Mouse (Mus musculus): ENCODE data around the gene Prr7. TPM values are rescaled to one million over a fixed set of nuclear protein-coding genes. Genes with fewer than 3 reads are reported as not detected.

Gene Prr7
- total and polyA plus RNA-seq, 2 experiments from 2014 or later = 0.08 to 3.6 TPM

DNA sequence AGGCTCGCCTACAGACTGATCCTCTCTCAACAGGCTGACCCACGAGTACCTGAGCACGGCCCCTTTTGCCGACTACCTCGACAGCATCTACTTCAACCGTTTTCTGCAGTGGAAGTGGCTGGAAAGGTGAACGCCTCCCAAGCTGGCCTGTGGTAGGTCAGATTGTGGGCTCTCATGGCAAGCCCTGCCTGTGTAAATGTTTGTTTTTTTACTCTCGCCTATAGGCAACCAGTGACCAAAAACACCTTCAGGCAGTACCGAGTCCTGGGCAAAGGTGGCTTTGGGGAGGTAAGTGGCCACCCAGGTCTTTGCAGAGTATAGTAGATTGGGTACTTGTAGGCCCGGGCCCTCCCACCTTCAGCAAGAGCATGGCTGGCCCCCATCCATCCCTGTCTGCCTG, 12.8 kb upstream of the Prr7 start:
- TF ChIP-seq EP300 (IDR thresholded peaks at IDR 0.05; ENCODE audit: low read depth) (no peak), CTCF (IDR thresholded peaks at IDR 0.05; ENCODE audit: low read depth) (no peak)
- H3K4me1 ChIP-seq (ENCODE audit: control insufficient read depth, insufficient read depth) = peaks cover 42% of the 10 kb centered on the region
- no peaks in the 10 kb centered on the region for H3K27me3 ChIP-seq (ENCODE audit: control insufficient read depth, insufficient read depth, low read length)
- 89% methylated on average over 10 of the region's 10 CpGs for WGBS
- H3K36me3 ChIP-seq (replicated peaks; ENCODE audit: control insufficient read depth, insufficient read depth, low read length) = peaks cover 62% of the 10 kb centered on the region
- no peak overlapping the region for H3K9ac ChIP-seq (replicated peaks; ENCODE audit: low read depth, low read length)
- peak overlapping the region; percentile 79; the same call in 1 of the 2 replicates for H3K27ac ChIP-seq (ENCODE audit: low read depth)
- ATAC-seq (ENCODE audit: insufficient read depth, low read depth) (no peak), DNase-seq (ENCODE audit: low spot score) (no peak)
- H3K4me2 ChIP-seq (ENCODE audit: low read depth, low read length) = no peak overlapping the region
- H3K4me3 ChIP-seq (ENCODE audit: low read depth, low read length) = no peak overlapping the region
- no peaks in the 10 kb centered on the region for H3K9me3 ChIP-seq (replicated peaks; ENCODE audit: control insufficient read depth, low read length)

DNA sequence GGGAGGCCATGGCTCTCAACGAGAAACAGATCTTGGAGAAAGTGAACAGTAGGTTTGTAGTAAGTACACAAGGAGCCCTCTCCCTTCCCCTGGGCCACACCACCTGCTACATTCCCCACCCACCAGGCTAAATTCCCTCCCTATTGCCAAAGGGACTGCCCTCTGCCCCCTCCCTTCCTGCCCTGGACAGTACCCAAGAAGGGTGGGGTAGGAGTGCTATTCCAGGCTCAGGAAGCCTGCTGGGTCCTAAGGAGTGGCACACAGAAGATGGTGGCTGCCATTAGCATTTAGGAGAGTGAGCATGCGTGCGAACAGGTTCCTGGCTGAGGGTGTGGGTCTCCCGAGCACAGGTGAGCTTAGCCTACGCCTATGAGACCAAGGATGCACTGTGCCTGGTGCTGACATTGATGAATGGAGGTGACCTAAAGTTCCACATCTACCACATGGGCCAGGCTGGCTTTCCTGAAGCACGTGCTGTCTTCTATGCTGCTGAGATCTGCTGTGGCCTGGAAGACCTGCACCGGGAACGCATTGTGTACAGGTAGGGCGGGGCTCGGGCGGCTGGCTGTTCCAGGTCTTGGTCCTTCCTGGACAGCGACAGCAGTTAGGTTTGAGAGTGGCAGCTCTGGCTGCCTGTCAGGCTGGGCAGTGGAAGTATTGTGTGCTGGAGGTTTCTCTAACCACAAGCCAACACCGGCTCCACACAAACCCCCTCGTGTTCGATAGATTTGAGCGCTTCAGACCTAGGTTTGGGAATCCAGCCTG, 12.1 kb upstream of the Prr7 start:
- H3K9me3 ChIP-seq (replicated peaks; ENCODE audit: control insufficient read depth, low read length) = no peaks in the 10 kb centered on the region
- ATAC-seq (ENCODE audit: insufficient read depth, low read depth) = no peak
- no peak for DNase-seq (ENCODE audit: low spot score)
- no peak overlapping the region for H3K9ac ChIP-seq (replicated peaks; ENCODE audit: low read depth, low read length)
- H3K27me3 ChIP-seq (ENCODE audit: control insufficient read depth, insufficient read depth, low read length) = no peaks in the 10 kb centered on the region
- TF ChIP-seq EP300 (IDR thresholded peaks at IDR 0.05; ENCODE audit: low read depth) (no peak), CTCF (IDR thresholded peaks at IDR 0.05; ENCODE audit: low read depth) (no peak)
- WGBS = 91% methylated on average over 16 of the region's 16 CpGs
- H3K4me2 ChIP-seq (ENCODE audit: low read depth, low read length) = no peak overlapping the region
- H3K4me1 ChIP-seq (ENCODE audit: control insufficient read depth, insufficient read depth) = peaks cover 36% of the 10 kb centered on the region
- H3K27ac ChIP-seq (ENCODE audit: low read depth) = no peak overlapping the region
- H3K4me3 ChIP-seq (ENCODE audit: low read depth, low read length) = no peak overlapping the region
- peaks cover 68% of the 10 kb centered on the region for H3K36me3 ChIP-seq (replicated peaks; ENCODE audit: control insufficient read depth, insufficient read depth, low read length)

DNA sequence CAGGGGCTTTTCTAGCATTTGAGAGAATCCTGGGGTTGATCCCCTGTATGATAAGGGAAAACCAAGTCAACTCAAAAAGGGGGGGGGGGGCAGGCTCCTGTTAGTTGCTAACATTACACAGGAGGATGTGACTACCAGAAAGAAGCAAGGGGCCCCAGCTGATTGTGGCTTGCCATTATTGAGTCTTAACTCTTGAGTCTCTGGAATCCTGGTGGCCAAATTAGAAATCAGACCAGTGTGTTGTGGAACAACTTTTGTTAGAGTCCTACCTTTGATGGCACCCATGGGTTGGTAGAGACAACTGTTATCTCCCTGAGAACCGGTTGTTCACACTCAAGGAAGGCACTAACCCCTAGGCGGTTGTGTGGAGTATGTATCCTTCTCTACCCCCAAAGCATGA, 1.1 kb upstream of the Prr7 start:
- no peak overlapping the region for H3K27ac ChIP-seq (ENCODE audit: low read depth)
- peaks cover 30% of the 10 kb centered on the region for H3K27me3 ChIP-seq (ENCODE audit: control insufficient read depth, insufficient read depth, low read length)
- no peaks in the 10 kb centered on the region for H3K9me3 ChIP-seq (replicated peaks; ENCODE audit: control insufficient read depth, low read length)
- H3K4me1 ChIP-seq (ENCODE audit: control insufficient read depth, insufficient read depth) = peaks cover 13% of the 10 kb centered on the region
- no peak overlapping the region for H3K4me3 ChIP-seq (ENCODE audit: low read depth, low read length)
- peaks cover 32% of the 10 kb centered on the region for H3K36me3 ChIP-seq (replicated peaks; ENCODE audit: control insufficient read depth, insufficient read depth, low read length)
- ATAC-seq (ENCODE audit: insufficient read depth, low read depth) (no peak), DNase-seq (ENCODE audit: low spot score) (no peak)
- TF ChIP-seq CTCF (IDR thresholded peaks at IDR 0.05; ENCODE audit: low read depth) (no peak), EP300 (IDR thresholded peaks at IDR 0.05; ENCODE audit: low read depth) (no peak)
- no peak overlapping the region for H3K4me2 ChIP-seq (ENCODE audit: low read depth, low read length)
- 50% methylated on average over 2 of the region's 2 CpGs for WGBS
- H3K9ac ChIP-seq (replicated peaks; ENCODE audit: low read depth, low read length) = no peak overlapping the region

DNA sequence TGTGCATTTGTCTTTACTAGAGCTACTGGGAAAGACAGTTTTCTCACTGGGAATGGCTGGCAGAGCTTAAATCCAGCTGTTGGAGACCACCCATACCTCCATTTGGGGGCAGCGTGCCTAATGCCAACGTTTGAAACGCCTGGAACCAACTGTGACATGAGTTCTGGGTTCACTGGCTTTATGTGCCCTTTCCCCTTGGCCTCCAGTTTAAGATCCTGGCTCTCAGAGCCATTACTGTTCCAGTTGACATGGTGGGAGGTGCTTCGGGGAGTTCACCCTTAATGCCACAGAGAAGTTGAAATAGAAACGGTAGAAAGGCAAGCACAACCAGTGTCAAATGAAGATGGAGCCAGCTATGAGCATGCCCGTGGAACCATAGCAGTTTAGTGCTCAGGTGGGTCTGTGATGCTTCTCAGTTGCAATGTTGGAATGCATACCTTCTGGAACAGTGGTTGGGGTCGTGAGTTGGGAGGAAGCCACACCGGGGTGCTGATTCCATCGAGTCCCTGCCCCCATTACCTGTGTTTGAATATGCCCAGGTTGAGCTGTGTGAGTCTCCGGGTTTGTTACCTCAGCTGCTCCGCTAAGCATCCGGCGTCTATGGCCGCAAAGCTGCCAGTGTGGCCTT, 554 bp upstream of the Prr7 start:
- H3K4me1 ChIP-seq (ENCODE audit: control insufficient read depth, insufficient read depth) = peaks cover 13% of the 10 kb centered on the region
- ATAC-seq (ENCODE audit: insufficient read depth, low read depth) = no peak
- H3K9me3 ChIP-seq (replicated peaks; ENCODE audit: control insufficient read depth, low read length) = no peaks in the 10 kb centered on the region
- H3K9ac ChIP-seq (replicated peaks; ENCODE audit: low read depth, low read length) = peak overlapping the region; percentile 60; the same call in 1 of the 2 replicates
- H3K27ac ChIP-seq (ENCODE audit: low read depth) = no peak overlapping the region
- H3K4me2 ChIP-seq (ENCODE audit: low read depth, low read length) = peak overlapping the region; percentile 97
- no peak for DNase-seq (ENCODE audit: low spot score)
- TF ChIP-seq EP300 (IDR thresholded peaks at IDR 0.05; ENCODE audit: low read depth) = no peak
- no peak for TF ChIP-seq CTCF (IDR thresholded peaks at IDR 0.05; ENCODE audit: low read depth)
- H3K4me3 ChIP-seq (ENCODE audit: low read depth, low read length) = peak overlapping the region; percentile 61
- H3K36me3 ChIP-seq (replicated peaks; ENCODE audit: control insufficient read depth, insufficient read depth, low read length) = peaks cover 28% of the 10 kb centered on the region
- H3K27me3 ChIP-seq (ENCODE audit: control insufficient read depth, insufficient read depth, low read length) = peaks cover 35% of the 10 kb centered on the region
- 17% methylated on average over 14 of the region's 14 CpGs for WGBS

DNA sequence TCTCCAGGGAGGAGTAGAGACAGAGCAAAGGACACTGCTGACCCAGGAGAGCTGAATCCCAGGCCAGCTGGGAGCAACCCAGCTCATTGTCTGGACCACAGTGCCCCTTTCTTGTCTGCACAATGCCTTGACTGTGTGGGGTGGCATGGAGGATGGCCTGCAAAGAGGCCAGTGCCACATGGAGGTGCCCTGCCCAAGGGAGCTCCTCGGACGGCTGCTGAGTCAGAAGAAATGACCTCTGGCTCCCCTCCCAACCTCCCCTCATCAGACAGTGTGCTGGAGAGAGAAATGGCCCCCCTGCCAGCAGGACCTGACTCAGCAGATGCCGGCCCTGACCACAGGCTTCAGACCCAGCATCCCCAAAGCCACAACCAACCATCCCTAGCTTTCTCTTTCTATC, 1.1 kb downstream of the Prr7 start:
- no peak for ATAC-seq (ENCODE audit: insufficient read depth, low read depth)
- Histone ChIP-seq H3K9me3 (replicated peaks; ENCODE audit: control insufficient read depth, low read length) (no peaks in the 10 kb centered on the region), H3K36me3 (replicated peaks; ENCODE audit: control insufficient read depth, insufficient read depth, low read length) (peaks cover 11% of the 10 kb centered on the region; the same call in 1 of the 2 replicates), H3K27ac (ENCODE audit: low read depth) (no peak overlapping the region), H3K4me3 (ENCODE audit: low read depth, low read length) (no peak overlapping the region), H3K4me2 (ENCODE audit: low read depth, low read length) (0 out of 2 replicates have a peak overlapping the region, but pooled peaks have one; percentile 97), H3K9ac (replicated peaks; ENCODE audit: low read depth, low read length) (no peak overlapping the region), H3K4me1 (ENCODE audit: control insufficient read depth, insufficient read depth) (peaks cover 13% of the 10 kb centered on the region), H3K27me3 (ENCODE audit: control insufficient read depth, insufficient read depth, low read length) (peaks cover 50% of the 10 kb centered on the region)
- DNase-seq (ENCODE audit: low spot score) = no peak
- no peak for TF ChIP-seq EP300 (IDR thresholded peaks at IDR 0.05; ENCODE audit: low read depth)
- TF ChIP-seq CTCF (IDR thresholded peaks at IDR 0.05; ENCODE audit: low read depth) = no peak
- WGBS = 31% methylated on average over 3 of the region's 3 CpGs

Data from heart, postnatal 0 days (tissue).